ENCODE assay signal across 22 mouse cellular contexts in genomic region chr5:127279462-127279861, GRCm38 (mm10). TPM values are rescaled to one million over a fixed set of nuclear protein-coding genes. Genes with fewer than 3 reads are reported as not detected.
DNase-seq lines count a peak whose midpoint lies in the region; ATAC-seq and TF ChIP-seq lines count a peak whose summit lies in the region.
"Had no signal": no experiment of that assay in that cellular context is flagged by ENCODE, and none has a peak within 500 bp of the region (broad histone marks: within the 10 kb centered on the region; RNA-seq: fewer than 3 reads in every experiment).

No protein-coding gene starts in this region.

- H3K4me3 ChIP-seq in midbrain, embryonic 10.5 days: no peak overlapping the region
- no peak overlapping the region for H3K4me3 ChIP-seq in midbrain, embryonic 16.5 days (ENCODE audit: low read depth, low read length)
- peak overlapping the region; percentile 77 for H3K4me3 ChIP-seq in testis, adult 2 months (ENCODE audit: control insufficient read depth, low read depth, low read length)
- H3K4me3 ChIP-seq: embryonic facial prominence, embryonic 13.5 days; forebrain, embryonic 12.5 days; heart, embryonic 12.5 days; hindbrain, embryonic 12.5 days had no signal

- TF ChIP-seq CTCF in testis, adult 2 months (IDR thresholded peaks at IDR 0.05; ENCODE audit: control insufficient read depth, insufficient read depth, insufficient replicate concordance, low read depth, low read length): no peak

- H3K27me3 ChIP-seq in midbrain, embryonic 10.5 days (ENCODE audit: low read depth, poor library complexity, severe bottlenecking): no peaks in the 10 kb centered on the region
- H3K27me3 ChIP-seq in midbrain, embryonic 16.5 days (ENCODE audit: control insufficient read depth, insufficient read depth, low read depth, low read length): no peaks in the 10 kb centered on the region
- H3K27me3 ChIP-seq in testis, adult 2 months (ENCODE audit: control insufficient read depth, insufficient read depth, low read length): no peaks in the 10 kb centered on the region
- H3K27me3 ChIP-seq: embryonic facial prominence, embryonic 13.5 days; forebrain, embryonic 12.5 days; heart, embryonic 12.5 days had no signal

- H3K27ac ChIP-seq in midbrain, embryonic 10.5 days (replicated peaks): 0 out of 2 replicates have a peak overlapping the region, but pooled peaks have one; percentile 33
- H3K27ac ChIP-seq in midbrain, embryonic 16.5 days (ENCODE audit: low read length): no peak overlapping the region; the same call in 1 of the 2 replicates
- no peak overlapping the region for H3K27ac ChIP-seq in testis, adult 2 months (ENCODE audit: control insufficient read depth, insufficient read depth, low read depth, low read length)
- H3K27ac ChIP-seq: embryonic facial prominence, embryonic 13.5 days; forebrain, embryonic 12.5 days; hindbrain, embryonic 12.5 days had no signal

- WGBS in midbrain, embryonic 10.5 days: 60% methylated on average over 9 of the region's 9 CpGs
- WGBS in midbrain, embryonic 16.5 days: 28% methylated on average over 9 of the region's 9 CpGs

- H3K36me3 ChIP-seq in midbrain, embryonic 10.5 days: no peaks in the 10 kb centered on the region
- no peaks in the 10 kb centered on the region for H3K36me3 ChIP-seq in midbrain, embryonic 16.5 days (ENCODE audit: control insufficient read depth, insufficient read depth, low read length)
- H3K36me3 ChIP-seq in testis, adult 2 months (ENCODE audit: control insufficient read depth, insufficient read depth, low read length): no peaks in the 10 kb centered on the region
- H3K36me3 ChIP-seq: embryonic facial prominence, embryonic 13.5 days; forebrain, embryonic 12.5 days; heart, embryonic 12.5 days; hindbrain, embryonic 12.5 days had no signal

- no peak for ATAC-seq in midbrain, embryonic 16.5 days
- ATAC-seq: forebrain, postnatal 0 days had no signal

- H3K4me2 ChIP-seq in midbrain, embryonic 16.5 days (ENCODE audit: low read length): no peak overlapping the region
- H3K4me2 ChIP-seq: embryonic facial prominence, embryonic 13.5 days; forebrain, embryonic 12.5 days; heart, embryonic 12.5 days; hindbrain, embryonic 12.5 days had no signal

- no peak for TF ChIP-seq POLR2A in testis, adult 2 months (IDR thresholded peaks at IDR 0.05; ENCODE audit: control insufficient read depth, low read depth, low read length)

- H3K9me3 ChIP-seq in midbrain, embryonic 10.5 days (replicated peaks): no peaks in the 10 kb centered on the region
- no peaks in the 10 kb centered on the region for H3K9me3 ChIP-seq in midbrain, embryonic 16.5 days (replicated peaks; ENCODE audit: control insufficient read depth, low read length, poor library complexity, severe bottlenecking)
- H3K9me3 ChIP-seq: embryonic facial prominence, embryonic 13.5 days; forebrain, embryonic 12.5 days; heart, embryonic 12.5 days; hindbrain, embryonic 12.5 days had no signal

- DNase-seq in heart, adult 11 months: peak; percentile 45
- no peak for DNase-seq in heart, postnatal 25 days (ENCODE audit: low spot score)
- DNase-seq in midbrain, embryonic 10.5 days (ENCODE audit: low spot score): peak; percentile 28
- no peak for DNase-seq in testis, postnatal 10 days (ENCODE audit: low spot score)
- no peak for DNase-seq in thymus, postnatal 14 days
- DNase-seq in adrenal gland, postnatal 36 days: no peak
- DNase-seq: adrenal gland, adult 2 months; adrenal gland, postnatal 25 days; cerebellum, adult 11 months; cerebellum, adult 8-10 months; cerebellum, postnatal 14 days; forebrain, postnatal 0 days; gastrocnemius, postnatal 14 days; heart, postnatal 36 days had no signal

- intact Hi-C loops in heart, postnatal 25 days (cut with DNase I): no loop called here

- H3K9ac ChIP-seq in midbrain, embryonic 16.5 days (ENCODE audit: low read depth, low read length): no peak overlapping the region
- H3K9ac ChIP-seq: embryonic facial prominence, embryonic 13.5 days; forebrain, embryonic 12.5 days; forebrain, postnatal 0 days; heart, embryonic 12.5 days; hindbrain, embryonic 12.5 days had no signal

- H3K4me1 ChIP-seq in midbrain, embryonic 10.5 days: peaks cover 45% of the 10 kb centered on the region
- peaks cover 6% of the 10 kb centered on the region; the same call in 1 of the 2 replicates for H3K4me1 ChIP-seq in midbrain, embryonic 16.5 days (ENCODE audit: control insufficient read depth, insufficient read depth, low read length)
- no peaks in the 10 kb centered on the region; the same call in 1 of the 2 replicates for H3K4me1 ChIP-seq in testis, adult 2 months (ENCODE audit: control insufficient read depth, insufficient read depth, low read length)

RNA-seq across cellular contexts. Expression of gene Tmem132c, which starts 37.9 kb away (rescaled TPM):
- under 1 TPM; 0.08 to 0.13 TPM for total RNA-seq in heart, postnatal 25 days (2021)
- 30.0 and 34.0 TPM in 2 replicates for polyA plus RNA-seq in midbrain, embryonic 10.5 days (2016; fragmentation: Nextera tagmentation; extraction: Ambion mirVana)
- polyA plus RNA-seq in midbrain, embryonic 16.5 days (2015; fragmentation: Nextera tagmentation; extraction: Ambion mirVana): 11.8 and 12.7 TPM in 2 replicates
- polyA plus RNA-seq in testis, adult 2 months (2012; rRNA removed): 0.20 and 0.26 TPM in 2 replicates
- under 1 TPM; 0.72 to 0.73 TPM for total RNA-seq in adrenal gland, postnatal 36 days (2021)
- total RNA-seq: common myeloid progenitor, adult 5-6 weeks; MEL had no signal

Comparison
In these comparisons a context has a peak if more than half of its experiments do, and no peak if none do; other contexts are left out.
1. DNase-seq: peak in heart, adult 11 months (single experiment) and midbrain, embryonic 10.5 days (single experiment); none in heart, postnatal 25 days (single experiment), testis, postnatal 10 days (single experiment), thymus, postnatal 14 days (single experiment) and adrenal gland, postnatal 36 days (0 of 2).
2. RNA of gene Tmem132c, which starts 37.9 kb away (polyA plus RNA-seq): 30.0 to 34.0 TPM in midbrain, embryonic 10.5 days and 11.8 to 12.7 TPM in midbrain, embryonic 16.5 days; 0.20 to 0.26 TPM in testis, adult 2 months; every median in the first group is over 10 times any median in the second.